Mouse (Mus musculus): ENCODE results near the gene Zfpm1.

- TF ChIP-seq POLR2A (IDR thresholded peaks at IDR 0.05; ENCODE audit: low read depth, low read length) (no peak), CTCF (IDR thresholded peaks at IDR 0.05; ENCODE audit: extremely low read depth, insufficient read depth, insufficient read length, insufficient replicate concordance) (no peak)
These were observed 75.7 kb downstream of the Zfpm1 start for GRCm38 (mm10) chr8:122357641-122358040.
